Mouse (Mus musculus) adipose tissue, adult 10 weeks (tissue): ENCODE results near the gene Gm4141. TPM values are rescaled to one million over a fixed set of nuclear protein-coding genes. Genes with fewer than 3 reads are reported as not detected.

Experiments
- polyA plus RNA-seq: library from polyadenylated mRNA; stranded (reverse); fragments of 350-450 nt; fragmentation: Illumina TruSeq; extraction: RNeasy Lipid Tissue Mini Kit (QIAGEN cat#74804); gene quantifications from one replicate; pipeline ENCODE4 v1.2.3, GENCODE M21; 2014; ENCODE audit warnings: low read depth, low replicate concordance

Gm4141 gene
- polyA plus RNA-seq, result not detected

GRCm38 (mm10) chr7:20576141-20576540 lies at the start of gene Gm4141:
Gene Gm4141, minus strand, starts transcription at chr7:20576241.

GRCm38 (mm10) chr7:20598921-20599320 lies 22.9 kb upstream of the Gm4141 start, which contains the start of gene Gm4513:
Gene Gm4513, minus strand, starts transcription at chr7:20599021.

GRCm38 (mm10) chr7:20545657-20546056 lies 30.4 kb downstream of the Gm4141 start, which contains the start of gene Gm5726:
Gene Gm5726, minus strand, starts transcription at chr7:20545757.

GRCm38 (mm10) chr7:20533537-20533936 lies 42.5 kb downstream of the Gm4141 start, which contains the start of gene Vmn1r104:
Gene Vmn1r104, plus strand, starts transcription at chr7:20533837.

Other genes with a start within 250 kb of the Gm4141 start
- not detected for gene Gm4133, start 242.2 kb downstream of the Gm4141 start, polyA plus RNA-seq
- gene Gm5728, start 200.8 kb downstream of the Gm4141 start, polyA plus RNA-seq, result not detected
- gene Vmn1r100, start 158.3 kb downstream of the Gm4141 start, polyA plus RNA-seq, result not detected
- gene Vmn1r101, start 133.6 kb downstream of the Gm4141 start, polyA plus RNA-seq, result not detected
- not detected for gene Gm10670, start 101.3 kb downstream of the Gm4141 start, polyA plus RNA-seq
- not detected for gene Vmn1r103, start 65.7 kb downstream of the Gm4141 start, polyA plus RNA-seq
- gene Vmn1r104, start 42.4 kb downstream of the Gm4141 start, polyA plus RNA-seq, result not detected
- not detected for gene Gm5726, start 30.5 kb downstream of the Gm4141 start, polyA plus RNA-seq
- gene Gm4513, start 22.8 kb upstream of the Gm4141 start, polyA plus RNA-seq, result not detected
- gene Vmn1r107, start 92.7 kb upstream of the Gm4141 start, polyA plus RNA-seq, result not detected
- not detected for gene Vmn1r111, start 127.0 kb upstream of the Gm4141 start, polyA plus RNA-seq
- gene Gm10668, start 154.4 kb upstream of the Gm4141 start, polyA plus RNA-seq, result not detected
- not detected for gene Vmn1r112, start 194.9 kb upstream of the Gm4141 start, polyA plus RNA-seq
- gene Vmn1r113, start 211.0 kb upstream of the Gm4141 start, polyA plus RNA-seq, result not detected
- gene Vmn1r114, start 235.9 kb upstream of the Gm4141 start, polyA plus RNA-seq, result not detected